13 mouse cellular contexts compared by ENCODE assay signal in genomic region chr2:148171699-148172098, GRCm38 (mm10).
DNase-seq lines count a peak whose midpoint lies in the region; ATAC-seq lines count a peak whose summit lies in the region.
"Had no signal": no experiment of that assay in that cellular context is flagged by ENCODE, and none has a peak within 500 bp of the region (broad histone marks: within the 10 kb centered on the region; RNA-seq: fewer than 3 reads in every experiment).

No protein-coding gene starts in this region.

- no peak overlapping the region for H3K4me2 ChIP-seq in limb, embryonic 15.5 days
- H3K4me2 ChIP-seq: forebrain, embryonic 12.5 days; limb, embryonic 13.5 days had no signal

- H3K27me3 ChIP-seq in limb, embryonic 15.5 days = no peaks in the 10 kb centered on the region
- H3K27me3 ChIP-seq: forebrain, embryonic 12.5 days; limb, embryonic 13.5 days had no signal

- H3K9me3 ChIP-seq in limb, embryonic 15.5 days = no peaks in the 10 kb centered on the region
- H3K9me3 ChIP-seq: forebrain, embryonic 12.5 days; limb, embryonic 13.5 days had no signal

- DNase-seq in heart, adult 8-10 months (ENCODE audit: low spot score) = peak; percentile 65
- DNase-seq in heart, postnatal 25 days (ENCODE audit: low spot score) = no peak
- DNase-seq in heart, adult 9 months (ENCODE audit: low spot score in 2 of 2) = peak; percentile 56 to 69
- DNase-seq in heart, postnatal 10 days = peak; percentile 20 to 25
- DNase-seq in MN1 (ENCODE audit: low spot score) = no peak
- DNase-seq in spleen, postnatal 10 days (ENCODE audit: low spot score in 2 of 2) = no peak
- DNase-seq: thymus, adult 18-20 months had no signal

- H3K4me1 ChIP-seq in limb, embryonic 15.5 days = peaks cover 8% of the 10 kb centered on the region; the same call in 1 of the 2 replicates
- H3K4me1 ChIP-seq: forebrain, embryonic 12.5 days had no signal

- 54% methylated on average over 1 of the region's 1 CpGs for WGBS in limb, embryonic 15.5 days

- no peak for ATAC-seq in limb, embryonic 15.5 days (ENCODE audit: insufficient number of reproducible peaks, low FRiP score, low TSS enrichment, low read depth)
- no peak for ATAC-seq in megakaryocyte progenitor cell, adult 5-6 weeks (replicated peaks; ENCODE audit: poor library complexity)
- ATAC-seq: CD4-positive, CD25-positive, alpha-beta regulatory T cell, adult 4 months; midbrain, embryonic 16.5 days had no signal

- H3K27ac ChIP-seq in limb, embryonic 15.5 days = peak overlapping the region; percentile 61
- H3K27ac ChIP-seq: forebrain, embryonic 12.5 days had no signal

- no peak overlapping the region for H3K9ac ChIP-seq in limb, embryonic 15.5 days
- H3K9ac ChIP-seq: forebrain, embryonic 12.5 days; limb, embryonic 13.5 days had no signal

- H3K36me3 ChIP-seq in limb, embryonic 15.5 days = no peaks in the 10 kb centered on the region
- H3K36me3 ChIP-seq: forebrain, embryonic 12.5 days; limb, embryonic 13.5 days had no signal

- intact Hi-C loops in heart, postnatal 25 days (cut with DNase I) = loop anchor here (2.0 to 5.0 kb wide), 3 partner anchors 21 to 236 kb away; partner anchors contain the start of gene Thbd
- intact Hi-C loops in heart, postnatal 10 days (cut with DNase I) = loop anchor here (1.0 to 5.0 kb wide), 3 partner anchors 49 to 235 kb away; no protein-coding TSS in a partner anchor

- no peak overlapping the region for H3K4me3 ChIP-seq in limb, embryonic 15.5 days
- H3K4me3 ChIP-seq: forebrain, embryonic 12.5 days; limb, embryonic 13.5 days had no signal

Comparison
In these comparisons a context has a peak if more than half of its experiments do, and no peak if none do; other contexts are left out.
1. DNase-seq: peak in heart, adult 8-10 months (single experiment), heart, adult 9 months (2 of 2) and heart, postnatal 10 days (2 of 2); none in heart, postnatal 25 days (single experiment), MN1 (single experiment) and spleen, postnatal 10 days (0 of 2).